Mouse (Mus musculus) liver, adult 2 months (tissue): ENCODE data around the gene Man2a2.

Experiments used
- CTCF ChIP-seq: fragments of 200-500 bp; IDR thresholded peaks from 2 replicates; pipeline ENCODE4 v1.5.1; 2011; ENCODE audit warnings: low read depth, low read length, control low read depth
- POLR2A ChIP-seq: fragments of 200-500 bp; IDR thresholded peaks from 2 replicates; pipeline ENCODE4 v1.6.1; 2011; ENCODE audit warnings: low read length, control low read depth; ENCODE audit not compliant: insufficient read depth; ENCODE audit errors: extremely low read depth

- TF ChIP-seq CTCF (no peak), POLR2A (no peak)
Measured at GRCm38 (mm10) chr7:80369967-80370431, 1.2 kb downstream of the Man2a2 start.
